Mouse (Mus musculus): ENCODE measurements around the gene Plod3. TPM values are rescaled to one million over a fixed set of nuclear protein-coding genes. Genes with fewer than 3 reads are reported as not detected.

Gene Plod3
- polyA plus RNA-seq, 1 experiment from 2014 or later, result 21.7 TPM

GRCm38 (mm10) chr5:137032033-137032421 lies 45.2 kb downstream of the Plod3 start:
- Histone ChIP-seq H3K4me1 (ENCODE audit: control insufficient read depth, insufficient read depth, low read length) (peaks cover 15% of the 10 kb centered on the region), H3K9me3 (replicated peaks; ENCODE audit: control insufficient read depth, low read length) (no peaks in the 10 kb centered on the region), H3K4me2 (ENCODE audit: low read length) (peak overlapping the region; percentile 97), H3K27ac (ENCODE audit: low read depth, low read length) (no peak overlapping the region), H3K4me3 (ENCODE audit: low read depth, low read length) (peak overlapping the region; percentile 46), H3K36me3 (ENCODE audit: control insufficient read depth, insufficient read depth, low read length) (peaks cover 23% of the 10 kb centered on the region), H3K27me3 (replicated peaks; ENCODE audit: control insufficient read depth, insufficient read depth, low read length) (peaks cover 32% of the 10 kb centered on the region), H3K9ac (ENCODE audit: low read length) (peak overlapping the region; percentile 57)
- peak; percentile 33 for DNase-seq (ENCODE audit: low spot score)
- WGBS, result 1% methylated on average over 33 of the region's 33 CpGs
- ATAC-seq, result peak; percentile 0; the same call in 1 of the 2 replicates

GRCm38 (mm10) chr5:137032641-137033074 lies 45.8 kb downstream of the Plod3 start:
- WGBS, result 1% methylated on average over 40 of the region's 49 CpGs
- Histone ChIP-seq H3K36me3 (ENCODE audit: control insufficient read depth, insufficient read depth, low read length) (peaks cover 30% of the 10 kb centered on the region), H3K9ac (ENCODE audit: low read length) (peak overlapping the region; percentile 57), H3K27me3 (replicated peaks; ENCODE audit: control insufficient read depth, insufficient read depth, low read length) (peaks cover 30% of the 10 kb centered on the region), H3K9me3 (replicated peaks; ENCODE audit: control insufficient read depth, low read length) (no peaks in the 10 kb centered on the region), H3K4me2 (ENCODE audit: low read length) (peak overlapping the region; percentile 97), H3K4me3 (ENCODE audit: low read depth, low read length) (peak overlapping the region; percentile 46), H3K4me1 (ENCODE audit: control insufficient read depth, insufficient read depth, low read length) (peaks cover 15% of the 10 kb centered on the region), H3K27ac (ENCODE audit: low read depth, low read length) (no peak overlapping the region)
- peak; percentile 89 for DNase-seq (ENCODE audit: low spot score)
- peak; percentile 79 for ATAC-seq

- H3K4me1 ChIP-seq (ENCODE audit: control insufficient read depth, insufficient read depth, low read length), result peaks cover 7% of the 10 kb centered on the region
- H3K27ac ChIP-seq (ENCODE audit: low read depth, low read length), result no peak overlapping the region
- DNase-seq (ENCODE audit: low spot score), result no peak
- H3K4me3 ChIP-seq (ENCODE audit: low read depth, low read length), result no peak overlapping the region
- no peak for ATAC-seq
- H3K27me3 ChIP-seq (replicated peaks; ENCODE audit: control insufficient read depth, insufficient read depth, low read length), result peaks cover 4% of the 10 kb centered on the region
- WGBS, result 85% methylated on average over 13 of the region's 13 CpGs
- no peak overlapping the region for H3K9ac ChIP-seq (ENCODE audit: low read length)
- H3K36me3 ChIP-seq (ENCODE audit: control insufficient read depth, insufficient read depth, low read length), result peaks cover 61% of the 10 kb centered on the region
- no peaks in the 10 kb centered on the region for H3K9me3 ChIP-seq (replicated peaks; ENCODE audit: control insufficient read depth, low read length)
- H3K4me2 ChIP-seq (ENCODE audit: low read length), result no peak overlapping the region
Measured at GRCm38 (mm10) chr5:137036211-137036610, 49.4 kb downstream of the Plod3 start.

- H3K4me3 ChIP-seq (ENCODE audit: low read depth, low read length), result no peak overlapping the region
- H3K4me2 ChIP-seq (ENCODE audit: low read length), result no peak overlapping the region
- H3K9me3 ChIP-seq (replicated peaks; ENCODE audit: control insufficient read depth, low read length), result no peaks in the 10 kb centered on the region
- H3K27ac ChIP-seq (ENCODE audit: low read depth, low read length), result no peak overlapping the region
- DNase-seq (ENCODE audit: low spot score) (no peak), ATAC-seq (no peak)
- peaks cover 75% of the 10 kb centered on the region for H3K36me3 ChIP-seq (ENCODE audit: control insufficient read depth, insufficient read depth, low read length)
- H3K27me3 ChIP-seq (replicated peaks; ENCODE audit: control insufficient read depth, insufficient read depth, low read length), result no peaks in the 10 kb centered on the region
- 94% methylated on average over 10 of the region's 10 CpGs for WGBS
- H3K9ac ChIP-seq (ENCODE audit: low read length), result no peak overlapping the region
- H3K4me1 ChIP-seq (ENCODE audit: control insufficient read depth, insufficient read depth, low read length), result no peaks in the 10 kb centered on the region
Measured at GRCm38 (mm10) chr5:137039453-137039852, 52.6 kb downstream of the Plod3 start.

- 80% methylated on average over 10 of the region's 10 CpGs for WGBS
Measured at GRCm38 (mm10) chr5:137041442-137041841, 54.6 kb downstream of the Plod3 start.

GRCm38 (mm10) chr5:137043997-137044396 lies 57.2 kb downstream of the Plod3 start:
- DNase-seq (ENCODE audit: low spot score), result no peak
- H3K36me3 ChIP-seq (ENCODE audit: control insufficient read depth, insufficient read depth, low read length), result peaks cover 35% of the 10 kb centered on the region
- no peak overlapping the region for H3K27ac ChIP-seq (ENCODE audit: low read depth, low read length)
- 95% methylated on average over 7 of the region's 7 CpGs for WGBS
- H3K4me3 ChIP-seq (ENCODE audit: low read depth, low read length), result no peak overlapping the region
- no peak for ATAC-seq
- no peaks in the 10 kb centered on the region for H3K9me3 ChIP-seq (replicated peaks; ENCODE audit: control insufficient read depth, low read length)
- no peaks in the 10 kb centered on the region for H3K27me3 ChIP-seq (replicated peaks; ENCODE audit: control insufficient read depth, insufficient read depth, low read length)
- H3K4me2 ChIP-seq (ENCODE audit: low read length), result no peak overlapping the region
- H3K9ac ChIP-seq (ENCODE audit: low read length), result no peak overlapping the region
- H3K4me1 ChIP-seq (ENCODE audit: control insufficient read depth, insufficient read depth, low read length), result peaks cover 11% of the 10 kb centered on the region

More at GRCm38 (mm10) chr5:137041442-137041841, 54.6 kb downstream of the Plod3 start:
- no peaks in the 10 kb centered on the region for H3K27me3 ChIP-seq (replicated peaks; ENCODE audit: control insufficient read depth, insufficient read depth, low read length)
- ATAC-seq, result no peak
- no peak overlapping the region for H3K4me3 ChIP-seq (ENCODE audit: low read depth, low read length)
- H3K4me2 ChIP-seq (ENCODE audit: low read length), result no peak overlapping the region
- H3K36me3 ChIP-seq (ENCODE audit: control insufficient read depth, insufficient read depth, low read length), result peaks cover 60% of the 10 kb centered on the region
- no peak for DNase-seq (ENCODE audit: low spot score)
- H3K9ac ChIP-seq (ENCODE audit: low read length), result no peak overlapping the region
- peaks cover 8% of the 10 kb centered on the region for H3K4me1 ChIP-seq (ENCODE audit: control insufficient read depth, insufficient read depth, low read length)
- H3K27ac ChIP-seq (ENCODE audit: low read depth, low read length), result no peak overlapping the region
- no peaks in the 10 kb centered on the region for H3K9me3 ChIP-seq (replicated peaks; ENCODE audit: control insufficient read depth, low read length)

GRCm38 (mm10) chr5:137045402-137046323 lies 58.8 kb downstream of the Plod3 start, which contains the start of gene Ap1s1:
TSS of gene Ap1s1 (minus strand) at chr5:137046135.
- WGBS, result under 1% methylated on average over 48 of the region's 48 CpGs
- peaks cover 11% of the 10 kb centered on the region for H3K4me1 ChIP-seq (ENCODE audit: control insufficient read depth, insufficient read depth, low read length)
- H3K9ac ChIP-seq (ENCODE audit: low read length), result peak within 1 kb of the TSS; percentile 80
- no peaks in the 10 kb centered on the region for H3K27me3 ChIP-seq (replicated peaks; ENCODE audit: control insufficient read depth, insufficient read depth, low read length)
- H3K36me3 ChIP-seq (ENCODE audit: control insufficient read depth, insufficient read depth, low read length), result peaks cover 21% of the 10 kb centered on the region
- peak; percentile 100 for DNase-seq (ENCODE audit: low spot score)
- H3K9me3 ChIP-seq (replicated peaks; ENCODE audit: control insufficient read depth, low read length), result no peaks in the 10 kb centered on the region
- H3K4me3 ChIP-seq (ENCODE audit: low read depth, low read length), result peak within 1 kb of the TSS; percentile 67
- peak; percentile 95 for ATAC-seq
- peak within 1 kb of the TSS; percentile 73 for H3K27ac ChIP-seq (ENCODE audit: low read depth, low read length)
- H3K4me2 ChIP-seq (ENCODE audit: low read length), result peak within 1 kb of the TSS; percentile 87

All from forebrain, embryonic 14.5 days (tissue).